Mouse (Mus musculus) liver, embryonic 13.5 days (tissue): ENCODE results near the gene Tie1. TPM values are rescaled to one million over a fixed set of nuclear protein-coding genes. Genes with fewer than 3 reads are reported as not detected.
A peak's percentile ranks its signal among the peaks of the same experiment; 100 is the strongest.
"Not testable (repeated sequence)": the region's sequence is repeated elsewhere in the genome, so short reads cannot be mapped to it uniquely, and the experiment has no call there.

Source experiments
- ATAC-seq: fragments of 200-750 bp; cut with Nextera tagmentation; 2 replicates; pipeline ENCODE4 v1.8.0; 2017; ENCODE audit warnings: low read depth, mild to moderate bottlenecking, moderate number of reproducible peaks, moderate library complexity
- DNase-seq: peaks from one replicate; pipeline ENCODE4 v3.0.0; 2022
- H3K27ac ChIP-seq: fragments of 300-500 bp; sonication (generic); 2 replicates; pipeline ENCODE4 v1.5.1; 2015; ENCODE audit warnings: moderate library complexity, mild to moderate bottlenecking, inconsistent platforms
- H3K27me3 ChIP-seq: fragments of 300-500 bp; sonication (generic); 2 replicates; pipeline ENCODE4 v1.6.1; 2015; ENCODE audit warnings: mild to moderate bottlenecking, inconsistent platforms
- H3K36me3 ChIP-seq: fragments of 300-500 bp; sonication (generic); 2 replicates; pipeline ENCODE4 v1.6.1; 2015; ENCODE audit warnings: mild to moderate bottlenecking, inconsistent platforms
- H3K4me1 ChIP-seq: fragments of 300-500 bp; sonication (generic); replicated peaks from 2 replicates; pipeline ENCODE4 v1.6.1; 2015; ENCODE audit warnings: inconsistent platforms
- H3K4me2 ChIP-seq: fragments of 300-500 bp; sonication (generic); 2 replicates; pipeline ENCODE4 v1.6.1; 2015; ENCODE audit warnings: inconsistent platforms, mild to moderate bottlenecking, moderate library complexity
- H3K4me3 ChIP-seq: fragments of 300-500 bp; sonication (generic); replicated peaks from 2 replicates; pipeline ENCODE4 v1.5.1; 2015; ENCODE audit warnings: mild to moderate bottlenecking, inconsistent platforms
- H3K9ac ChIP-seq: fragments of 300-500 bp; sonication (generic); 2 replicates; pipeline ENCODE4 v1.6.1; 2015; ENCODE audit warnings: mild to moderate bottlenecking, inconsistent platforms
- H3K9me3 ChIP-seq: fragments of 300-500 bp; sonication (generic); replicated peaks from 2 replicates; pipeline ENCODE4 v1.6.1; 2016; ENCODE audit warnings: inconsistent platforms
- WGBS: fragments of 180-500 bp; shearing (Covaris S2); methylation state at CpG from one replicate; pipeline ENCODE4 v1.1.7; 2015; ENCODE audit not compliant: insufficient replicate concordance; 5-methylcytosine and 5-hydroxymethylcytosine counted together
- polyA plus RNA-seq: library from polyadenylated mRNA; unstranded; fragments of >200 nt; fragmentation: Nextera tagmentation; extraction: Ambion mirVana; gene quantifications from 2 replicates; pipeline ENCODE4 v1.2.1, GENCODE M21; 2015

Tie1 gene
- polyA plus RNA-seq, 1 experiment from 2014 or later = 7.0 TPM

GRCm38 (mm10) chr4:118518208-118518607 lies 28.3 kb upstream of the Tie1 start:
- 52% methylated on average over 5 of the region's 5 CpGs for WGBS
- DNase-seq = no peak
- Histone ChIP-seq H3K9ac (no peak overlapping the region), H3K27me3 (peaks cover 27% of the 10 kb centered on the region), H3K4me3 (no peak overlapping the region), H3K9me3 (no peaks in the 10 kb centered on the region), H3K36me3 (no peaks in the 10 kb centered on the region), H3K27ac (no peak overlapping the region), H3K4me1 (peaks cover 12% of the 10 kb centered on the region), H3K4me2 (no peak overlapping the region)
- no peak for ATAC-seq

- Histone ChIP-seq H3K9ac (no peak overlapping the region), H3K4me2 (peak overlapping the region; percentile 2; the same call in 1 of the 2 replicates), H3K27me3 (peaks cover 27% of the 10 kb centered on the region), H3K27ac (no peak overlapping the region), H3K9me3 (no peaks in the 10 kb centered on the region), H3K36me3 (no peaks in the 10 kb centered on the region), H3K4me3 (no peak overlapping the region), H3K4me1 (peaks cover 12% of the 10 kb centered on the region)
- DNase-seq (no peak), ATAC-seq (no peak)
- 38% methylated on average over 16 of the region's 16 CpGs for whole genome bisulfite sequencing
Observed at GRCm38 (mm10) chr4:118517497-118518146, 27.8 kb upstream of the Tie1 start.

GRCm38 (mm10) chr4:118516699-118517496 lies 27.0 kb upstream of the Tie1 start:
- ATAC-seq = no peak
- H3K36me3 ChIP-seq = no peaks in the 10 kb centered on the region
- H3K4me3 ChIP-seq = no peak overlapping the region
- 9% methylated on average over 20 of the region's 20 CpGs for WGBS
- H3K4me1 ChIP-seq = peaks cover 12% of the 10 kb centered on the region
- H3K27ac ChIP-seq = no peak overlapping the region
- peak overlapping the region; percentile 2; the same call in 1 of the 2 replicates for H3K4me2 ChIP-seq
- peaks cover 27% of the 10 kb centered on the region for H3K27me3 ChIP-seq
- no peak overlapping the region for H3K9ac ChIP-seq
- H3K9me3 ChIP-seq = no peaks in the 10 kb centered on the region
- DNase-seq = peak; percentile 5

GRCm38 (mm10) chr4:118509050-118509449 lies 19.2 kb upstream of the Tie1 start:
- 42% methylated on average over 6 of the region's 6 CpGs for WGBS
- DNase-seq = no peak
- H3K27me3 ChIP-seq = no peaks in the 10 kb centered on the region

GRCm38 (mm10) chr4:118507171-118507570 lies 17.3 kb upstream of the Tie1 start:
- H3K4me2 ChIP-seq, H3K9ac ChIP-seq, H3K27me3 ChIP-seq, H3K4me1 ChIP-seq, H3K36me3 ChIP-seq, DNase-seq, ATAC-seq, H3K27ac ChIP-seq, H3K4me3 ChIP-seq, H3K9me3 ChIP-seq: not testable (repeated sequence)
- 67% methylated on average over 1 of the region's 1 CpGs for WGBS

More at GRCm38 (mm10) chr4:118509050-118509449, 19.2 kb upstream of the Tie1 start:
- Histone ChIP-seq H3K9me3 (no peaks in the 10 kb centered on the region), H3K4me2 (no peak overlapping the region), H3K27ac (no peak overlapping the region), H3K4me3 (no peak overlapping the region), H3K4me1 (no peaks in the 10 kb centered on the region), H3K36me3 (no peaks in the 10 kb centered on the region), H3K9ac (no peak overlapping the region)
- ATAC-seq = no peak

GRCm38 (mm10) chr4:118505551-118505950 lies 15.7 kb upstream of the Tie1 start:
- Histone ChIP-seq H3K36me3 (no peaks in the 10 kb centered on the region), H3K4me3 (no peak overlapping the region), H3K9ac (no peak overlapping the region), H3K9me3 (no peaks in the 10 kb centered on the region), H3K4me2 (no peak overlapping the region), H3K27ac (no peak overlapping the region), H3K27me3 (no peaks in the 10 kb centered on the region), H3K4me1 (no peaks in the 10 kb centered on the region)
- 60% methylated on average over 3 of the region's 3 CpGs for WGBS
- ATAC-seq = no peak
- DNase-seq = no peak

GRCm38 (mm10) chr4:118500792-118501191 lies 10.9 kb upstream of the Tie1 start:
- Histone ChIP-seq H3K9me3 (no peaks in the 10 kb centered on the region), H3K27ac (no peak overlapping the region), H3K4me1 (no peaks in the 10 kb centered on the region), H3K9ac (no peak overlapping the region), H3K27me3 (no peaks in the 10 kb centered on the region), H3K4me2 (no peak overlapping the region), H3K4me3 (no peak overlapping the region), H3K36me3 (no peaks in the 10 kb centered on the region)
- 65% methylated on average over 9 of the region's 9 CpGs for WGBS
- DNase-seq (no peak), ATAC-seq (no peak)

- Histone ChIP-seq H3K4me1 (no peaks in the 10 kb centered on the region), H3K9ac (no peak overlapping the region), H3K36me3 (no peaks in the 10 kb centered on the region), H3K27me3 (no peaks in the 10 kb centered on the region), H3K4me3 (no peak overlapping the region), H3K4me2 (no peak overlapping the region), H3K9me3 (no peaks in the 10 kb centered on the region), H3K27ac (no peak overlapping the region)
- DNase-seq (no peak), ATAC-seq (no peak)
- 37% methylated on average over 6 of the region's 6 CpGs for WGBS
Observed at GRCm38 (mm10) chr4:118500171-118500724, 10.4 kb upstream of the Tie1 start.

- Histone ChIP-seq H3K27ac (no peak overlapping the region), H3K9ac (no peak overlapping the region), H3K36me3 (no peaks in the 10 kb centered on the region), H3K9me3 (no peaks in the 10 kb centered on the region), H3K27me3 (no peaks in the 10 kb centered on the region), H3K4me2 (no peak overlapping the region), H3K4me1 (no peaks in the 10 kb centered on the region), H3K4me3 (no peak overlapping the region)
- 79% methylated on average over 10 of the region's 10 CpGs for WGBS
- ATAC-seq (no peak), DNase-seq (no peak)
Observed at GRCm38 (mm10) chr4:118490461-118490860, 600 bp upstream of the Tie1 start.

GRCm38 (mm10) chr4:118476773-118477530 lies 12.9 kb downstream of the Tie1 start:
- H3K36me3 ChIP-seq = no peaks in the 10 kb centered on the region
- no peak for ATAC-seq
- no peak for DNase-seq

GRCm38 (mm10) chr4:118472687-118473086 lies 17.2 kb downstream of the Tie1 start:
- 78% methylated on average over 11 of the region's 11 CpGs for WGBS
- H3K36me3 ChIP-seq = no peaks in the 10 kb centered on the region
- no peak overlapping the region for H3K9ac ChIP-seq
- H3K27ac ChIP-seq = no peak overlapping the region
- ATAC-seq (no peak), DNase-seq (no peak)
- no peaks in the 10 kb centered on the region for H3K9me3 ChIP-seq
- no peak overlapping the region for H3K4me2 ChIP-seq
- H3K27me3 ChIP-seq = no peaks in the 10 kb centered on the region
- no peaks in the 10 kb centered on the region for H3K4me1 ChIP-seq
- no peak overlapping the region for H3K4me3 ChIP-seq

More at GRCm38 (mm10) chr4:118476773-118477530, 12.9 kb downstream of the Tie1 start:
- no peak overlapping the region for H3K9ac ChIP-seq
- no peaks in the 10 kb centered on the region for H3K9me3 ChIP-seq
- H3K4me2 ChIP-seq = no peak overlapping the region
- H3K4me1 ChIP-seq = no peaks in the 10 kb centered on the region
- 64% methylated on average over 15 of the region's 15 CpGs for WGBS
- H3K27me3 ChIP-seq = no peaks in the 10 kb centered on the region
- H3K4me3 ChIP-seq = no peak overlapping the region
- H3K27ac ChIP-seq = no peak overlapping the region
